Mouse (Mus musculus) mature B cell (primary cell): ENCODE results near the gene Dpp9.

Experiments used
- in situ Hi-C: fragments of 300-500 bp; cut with MboI; formaldehyde crosslinking; loops from 2 replicates; pipeline ENCODE4 v1.14.3; 2019

Gene Dpp9

DNA sequence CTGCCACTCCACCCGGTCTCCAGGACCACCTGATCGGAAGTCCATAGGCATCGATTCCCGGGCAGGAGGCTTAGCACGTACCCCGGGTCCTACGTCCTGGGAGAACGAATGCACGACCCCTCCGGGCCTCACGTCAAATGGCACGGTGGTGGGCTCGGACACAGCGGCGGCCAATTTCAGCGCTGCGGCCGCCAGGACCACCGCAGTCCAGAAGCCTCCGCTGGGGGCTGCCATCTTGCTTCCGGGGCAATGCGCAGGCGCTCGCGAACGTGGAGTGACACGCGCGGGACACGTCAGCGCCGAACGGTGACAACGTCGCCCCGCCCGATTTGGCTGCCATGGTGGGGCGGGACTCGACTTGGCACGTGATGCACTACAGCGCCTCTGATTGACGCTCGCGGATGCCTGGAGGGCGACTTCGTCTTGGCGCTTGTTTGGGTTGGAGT, 35.0 kb downstream of the Dpp9 start, which contains the start of gene Mydgf:
Gene Mydgf (minus strand): TSS at position 263 of the 446 bp plus-strand sequence.
- in situ Hi-C loops, result no loop called here

DNA sequence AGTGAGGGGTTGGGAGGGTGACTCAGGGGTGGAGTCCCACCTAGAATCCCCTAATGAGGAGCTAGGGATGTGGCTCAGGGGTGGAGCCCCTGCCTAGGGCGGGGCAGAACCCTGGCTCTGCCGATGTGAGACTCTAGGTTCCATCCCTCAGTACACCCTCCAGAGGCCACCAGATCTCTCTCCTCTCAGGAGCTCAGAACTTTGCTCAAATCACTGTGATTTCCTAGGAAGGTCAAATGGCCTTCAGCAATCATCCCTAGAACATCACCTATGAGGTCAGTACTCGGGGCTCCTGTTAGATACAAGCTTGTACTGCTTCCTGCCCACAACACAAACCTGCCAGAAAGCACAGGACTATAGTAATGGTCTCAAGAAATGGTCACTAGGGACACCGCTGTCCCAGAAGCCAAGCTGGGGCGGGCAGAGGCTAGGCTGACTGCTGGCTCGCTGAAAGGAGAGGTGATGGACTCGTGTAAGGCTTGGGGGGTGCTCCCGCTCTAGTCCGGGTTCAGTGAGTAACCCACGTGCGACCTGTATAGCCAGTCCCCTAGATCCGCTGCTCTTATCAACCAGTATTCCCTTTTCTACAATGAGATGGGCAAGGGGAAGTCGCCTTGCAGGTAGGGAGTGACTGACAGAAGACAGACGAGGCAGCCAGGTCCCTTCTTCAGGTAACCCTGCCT, 35.6 kb downstream of the Dpp9 start:
- in situ Hi-C loops, result no loop called here

DNA sequence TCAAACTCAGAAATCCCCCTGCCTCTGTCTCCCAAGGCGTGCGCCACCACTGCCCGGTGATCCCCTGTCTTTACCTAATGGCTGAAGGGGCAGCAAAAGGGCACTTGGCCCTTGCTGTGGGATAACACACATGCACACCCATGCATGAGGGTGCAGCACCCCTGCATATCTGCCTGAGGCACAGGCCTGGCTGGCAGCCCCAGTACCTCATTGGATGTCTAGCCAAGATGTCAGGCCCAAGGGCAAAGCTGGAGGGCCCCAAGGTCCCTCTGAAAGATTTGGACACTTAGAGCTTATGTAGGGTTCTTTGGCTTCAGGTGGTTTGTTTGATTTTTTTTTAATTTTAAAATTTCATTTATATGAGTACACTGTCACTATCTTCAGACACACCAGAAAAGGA, 43.3 kb downstream of the Dpp9 start:
- in situ Hi-C loops, result no loop called here

DNA sequence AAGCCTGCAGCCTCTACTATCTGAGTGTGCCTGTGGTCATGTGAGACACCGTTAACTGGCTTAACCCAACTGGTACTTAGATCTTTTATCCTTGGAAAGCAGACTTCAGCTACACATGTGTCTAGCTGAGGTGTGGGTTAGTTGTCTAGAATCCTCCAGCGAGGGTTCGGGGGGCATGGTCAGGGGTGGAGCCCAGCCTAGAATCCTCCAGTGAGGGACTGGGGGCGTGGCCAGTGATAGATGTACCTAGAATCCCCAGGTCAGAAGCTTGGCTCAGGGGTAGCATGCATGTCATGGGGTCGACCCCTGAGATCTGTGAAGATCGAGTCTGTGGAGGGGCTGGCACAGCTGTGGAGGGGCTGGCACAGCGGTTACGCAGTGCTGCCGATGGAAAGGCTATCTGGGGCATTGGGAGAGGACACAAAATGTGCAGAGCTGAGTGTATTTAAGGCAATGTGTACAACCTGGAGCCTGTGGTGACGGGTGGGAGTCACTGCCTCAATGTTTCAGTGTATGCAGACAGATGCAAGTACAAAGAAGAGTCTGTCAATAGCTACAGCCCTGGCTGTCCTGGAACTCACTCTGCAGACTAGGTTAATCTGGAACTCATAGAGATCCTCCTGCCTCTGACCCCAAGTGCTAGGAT, 45.2 kb downstream of the Dpp9 start:
- in situ Hi-C loops, result no loop called here

DNA sequence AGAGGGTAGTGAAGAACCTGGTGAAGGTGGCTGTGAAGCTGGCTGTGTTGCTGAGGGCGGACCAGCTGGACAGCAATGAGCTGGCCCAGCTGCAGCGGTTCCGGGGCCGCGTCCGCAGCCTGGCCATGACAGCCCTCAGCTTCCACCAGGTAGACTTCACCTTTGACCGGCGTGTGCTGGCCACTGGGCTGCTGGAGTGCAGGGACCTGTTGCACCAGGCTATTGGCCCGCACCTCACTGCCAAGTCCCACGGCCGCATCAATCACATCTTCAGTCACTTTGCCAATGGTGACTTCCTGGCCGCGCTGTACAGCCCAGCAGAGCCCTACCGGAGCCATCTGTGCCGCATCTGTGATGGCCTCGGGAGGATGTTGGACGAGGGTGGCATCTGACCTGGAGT, 46.8 kb downstream of the Dpp9 start:
- in situ Hi-C loops, result no loop called here

DNA sequence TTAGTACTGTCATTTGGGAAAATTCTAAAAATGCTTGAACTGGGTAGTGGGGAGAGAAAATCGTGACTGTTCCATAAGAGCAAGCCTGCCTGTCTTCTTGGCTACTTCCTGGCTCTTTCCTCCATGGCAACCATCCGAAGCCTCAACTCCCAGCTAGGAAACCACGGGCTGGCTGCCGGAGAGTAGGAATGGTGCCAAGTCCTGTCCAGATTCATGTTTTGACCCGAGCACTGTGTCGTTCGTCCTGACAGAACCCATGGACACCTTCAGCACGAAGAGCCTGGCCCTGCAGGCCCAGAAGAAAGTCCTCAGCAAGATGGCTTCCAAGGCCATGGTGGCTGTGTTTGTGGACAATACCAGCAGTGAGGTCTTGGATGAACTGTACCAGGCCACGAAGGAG, 47.2 kb downstream of the Dpp9 start:
- in situ Hi-C loops, result no loop called here

DNA sequence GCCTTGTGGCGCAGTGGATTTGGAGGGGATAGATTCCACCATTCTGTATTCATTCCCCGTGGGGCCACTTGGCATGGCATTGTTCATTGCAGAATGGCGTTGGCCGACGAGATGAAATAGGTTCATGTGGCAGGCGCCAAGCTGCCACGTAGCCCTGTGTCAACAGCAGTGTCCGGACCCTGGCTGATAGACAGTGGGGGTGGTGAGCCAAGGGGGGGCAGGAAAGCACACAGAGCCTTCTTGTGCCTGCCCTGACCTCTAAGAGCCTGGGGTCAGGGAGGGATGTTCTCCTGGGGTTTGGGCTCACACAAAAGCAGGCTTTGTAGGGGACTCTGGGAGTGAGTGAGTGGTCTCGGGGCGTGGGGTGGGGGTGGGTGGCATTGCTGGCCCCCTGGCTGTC, 48.1 kb downstream of the Dpp9 start:
- in situ Hi-C loops, result no loop called here

DNA sequence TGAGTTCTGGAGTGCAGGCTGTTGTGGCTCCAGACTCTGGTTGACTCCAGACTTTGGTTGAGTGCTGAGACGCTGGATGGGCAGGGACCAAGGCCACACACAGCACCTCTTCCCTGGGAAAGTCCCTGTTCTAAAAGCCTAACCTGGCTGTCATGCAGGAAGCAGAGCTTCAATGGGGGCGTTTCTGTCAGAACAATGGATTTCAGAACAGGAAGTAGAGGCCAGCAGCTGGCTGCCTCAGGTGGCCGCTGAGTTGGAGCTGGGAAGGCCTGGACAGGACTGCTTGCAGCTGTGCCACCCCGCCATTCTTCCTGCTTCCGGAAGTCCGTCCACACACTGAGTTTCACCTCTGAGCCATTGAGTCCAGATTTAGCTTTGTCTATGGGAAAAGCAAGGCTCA, 48.9 kb downstream of the Dpp9 start:
- in situ Hi-C loops, result no loop called here

DNA sequence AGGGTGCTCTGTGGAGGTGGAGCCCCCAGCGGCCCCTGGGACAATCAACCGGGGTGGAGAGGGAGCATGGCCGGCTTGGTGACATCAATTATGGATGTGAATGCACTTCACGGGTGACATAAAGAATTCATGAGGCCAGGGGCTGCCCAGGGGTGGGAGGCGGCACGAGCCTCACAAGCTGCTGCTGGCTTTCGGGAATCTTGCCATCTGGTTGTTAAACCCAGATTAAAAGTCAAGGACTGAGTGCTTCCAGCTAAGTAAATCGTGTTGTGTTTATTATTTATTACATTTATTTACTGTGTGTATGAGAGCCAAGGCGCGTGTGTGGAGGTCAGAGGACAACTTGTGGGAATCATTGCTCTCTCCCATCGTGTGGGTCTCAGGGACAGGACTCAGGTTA, 53.0 kb downstream of the Dpp9 start:
- in situ Hi-C loops, result no loop called here

DNA sequence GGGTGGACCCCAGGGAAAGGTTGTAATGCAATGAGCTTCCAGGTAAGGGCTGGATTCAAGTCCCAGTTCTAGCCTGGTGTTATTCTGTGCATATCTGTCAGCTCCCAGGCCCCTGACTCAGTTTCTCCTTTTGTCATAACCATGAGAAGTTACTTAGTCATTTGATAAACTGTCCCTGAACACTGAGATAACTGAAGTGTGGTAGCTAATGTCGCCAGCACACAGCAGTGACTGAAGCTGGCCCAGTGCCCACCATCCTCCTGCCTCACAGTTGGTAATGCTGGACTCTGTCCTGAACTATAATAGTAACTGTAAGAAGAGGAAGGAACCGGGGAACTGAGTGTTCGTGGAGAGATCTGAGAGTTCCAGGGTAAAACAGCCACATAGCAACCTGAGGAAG, 54.2 kb downstream of the Dpp9 start:
- in situ Hi-C loops, result no loop called here

DNA sequence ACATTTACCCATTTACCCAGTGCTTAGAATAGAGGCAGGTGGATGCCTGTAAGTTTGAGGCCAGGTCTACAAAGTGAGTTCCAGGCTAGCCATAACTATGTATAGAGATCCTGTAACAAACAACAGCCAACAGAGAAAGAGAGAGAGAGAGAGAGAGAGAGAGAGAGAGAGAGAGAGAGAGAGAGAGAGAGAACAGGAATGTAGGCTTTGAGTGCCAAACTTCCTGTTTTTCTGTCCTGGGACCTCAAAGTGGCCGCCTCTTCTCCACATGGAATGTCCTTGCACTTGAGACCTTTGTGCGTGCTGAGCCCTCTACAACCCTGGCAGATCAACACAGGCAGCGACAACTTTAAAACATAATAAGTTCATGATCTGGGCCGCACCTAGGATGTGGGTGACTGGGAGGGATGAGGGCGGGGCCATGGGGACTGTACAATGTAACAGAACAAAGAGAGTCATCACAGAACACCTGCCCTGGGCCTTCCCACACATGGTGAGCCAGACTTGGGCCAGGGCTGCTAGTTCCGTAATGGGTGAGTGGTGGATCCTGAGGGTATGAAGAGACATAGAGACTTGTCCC, 55.1 kb downstream of the Dpp9 start:
- in situ Hi-C loops, result no loop called here

DNA sequence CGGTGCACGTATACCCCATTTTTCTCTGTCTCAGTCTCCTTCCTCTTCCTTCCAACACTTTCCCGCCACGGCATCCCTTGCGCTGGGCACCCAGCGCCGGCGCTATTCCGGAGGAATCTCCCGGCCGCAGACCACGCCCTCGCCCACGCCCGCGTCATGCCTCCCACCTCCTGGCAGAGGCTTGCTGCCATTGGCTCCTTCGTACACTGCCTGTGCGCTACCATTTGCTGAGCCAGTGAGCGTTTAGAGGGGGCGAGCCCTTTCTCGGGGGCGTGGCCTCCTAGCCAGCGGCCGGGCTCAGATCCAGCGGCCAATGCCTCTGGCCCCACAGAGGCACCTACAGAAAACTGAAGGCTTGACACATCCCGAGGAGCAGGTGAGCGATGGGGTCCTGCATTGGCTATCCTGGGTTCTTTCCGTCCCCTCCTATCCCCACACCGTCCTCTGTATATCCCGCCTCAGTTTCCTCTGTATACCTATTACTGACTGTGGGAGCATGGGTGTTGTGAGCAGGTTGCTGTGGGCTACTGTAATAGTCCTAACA, 56.4 kb downstream of the Dpp9 start, which contains the start of gene Tnfaip8l1:
Gene Tnfaip8l1 (plus strand): TSS at position 247 of the 544 bp plus-strand sequence.
- in situ Hi-C loops, result no loop called here

DNA sequence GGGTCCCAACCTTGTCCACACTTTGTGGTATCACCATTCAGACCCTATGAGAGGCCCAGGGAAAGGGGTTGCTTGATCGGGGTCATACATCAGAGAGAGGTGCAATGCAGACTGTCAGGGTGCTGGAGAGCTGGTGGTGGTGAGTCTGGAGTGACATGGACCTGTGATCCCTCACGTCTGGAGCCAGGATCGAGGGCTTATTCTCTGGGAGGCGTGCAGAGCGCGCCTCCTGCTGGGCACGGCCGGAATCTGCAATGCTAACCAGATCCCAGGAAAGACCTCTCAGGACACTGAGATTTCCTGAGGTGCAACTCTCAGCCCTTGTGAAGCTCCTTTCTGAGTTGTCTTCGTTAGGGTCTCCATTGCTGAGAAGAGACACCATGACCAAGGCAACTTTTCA, 59.0 kb downstream of the Dpp9 start:
- in situ Hi-C loops, result no loop called here

DNA sequence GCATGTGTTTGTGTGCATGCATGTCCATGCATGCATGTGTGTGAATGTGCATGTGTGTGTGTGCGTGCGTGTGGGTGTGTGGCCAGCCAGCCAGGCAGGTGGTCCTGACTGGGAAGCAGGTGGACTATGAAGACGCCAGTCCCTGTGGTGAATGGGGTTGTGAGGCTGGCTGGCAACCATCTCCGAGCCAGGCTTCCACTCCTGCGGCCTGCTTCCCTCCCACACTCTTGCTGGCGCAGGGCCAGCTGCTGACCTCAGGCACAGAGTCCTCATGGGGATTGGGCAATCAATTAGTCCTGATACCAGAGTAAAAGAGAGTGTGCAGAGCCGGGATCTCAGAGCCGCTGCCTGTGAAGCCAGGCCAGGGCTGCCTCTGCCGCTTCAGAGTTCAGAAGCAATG, 65.1 kb downstream of the Dpp9 start:
- in situ Hi-C loops, result no loop called here

DNA sequence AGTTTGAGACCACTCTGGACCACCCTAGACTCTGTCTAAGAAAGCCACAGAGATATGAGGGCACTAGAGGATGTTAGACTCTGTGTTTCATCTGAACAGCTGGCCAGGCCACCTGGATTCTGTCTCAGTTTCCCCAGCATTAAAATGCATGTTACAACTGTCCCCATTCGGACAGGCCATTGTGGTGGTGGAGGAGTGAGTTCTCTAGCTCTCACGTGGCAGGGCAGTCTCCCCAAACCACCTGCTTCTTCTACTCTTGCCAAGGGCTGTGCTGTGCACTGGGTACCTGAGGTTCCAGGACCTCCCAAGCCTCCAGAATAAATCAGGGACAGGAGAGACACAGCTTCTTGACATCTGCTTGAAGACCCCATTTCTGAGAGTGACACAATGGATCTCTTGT, 68.8 kb downstream of the Dpp9 start:
- in situ Hi-C loops, result no loop called here

DNA sequence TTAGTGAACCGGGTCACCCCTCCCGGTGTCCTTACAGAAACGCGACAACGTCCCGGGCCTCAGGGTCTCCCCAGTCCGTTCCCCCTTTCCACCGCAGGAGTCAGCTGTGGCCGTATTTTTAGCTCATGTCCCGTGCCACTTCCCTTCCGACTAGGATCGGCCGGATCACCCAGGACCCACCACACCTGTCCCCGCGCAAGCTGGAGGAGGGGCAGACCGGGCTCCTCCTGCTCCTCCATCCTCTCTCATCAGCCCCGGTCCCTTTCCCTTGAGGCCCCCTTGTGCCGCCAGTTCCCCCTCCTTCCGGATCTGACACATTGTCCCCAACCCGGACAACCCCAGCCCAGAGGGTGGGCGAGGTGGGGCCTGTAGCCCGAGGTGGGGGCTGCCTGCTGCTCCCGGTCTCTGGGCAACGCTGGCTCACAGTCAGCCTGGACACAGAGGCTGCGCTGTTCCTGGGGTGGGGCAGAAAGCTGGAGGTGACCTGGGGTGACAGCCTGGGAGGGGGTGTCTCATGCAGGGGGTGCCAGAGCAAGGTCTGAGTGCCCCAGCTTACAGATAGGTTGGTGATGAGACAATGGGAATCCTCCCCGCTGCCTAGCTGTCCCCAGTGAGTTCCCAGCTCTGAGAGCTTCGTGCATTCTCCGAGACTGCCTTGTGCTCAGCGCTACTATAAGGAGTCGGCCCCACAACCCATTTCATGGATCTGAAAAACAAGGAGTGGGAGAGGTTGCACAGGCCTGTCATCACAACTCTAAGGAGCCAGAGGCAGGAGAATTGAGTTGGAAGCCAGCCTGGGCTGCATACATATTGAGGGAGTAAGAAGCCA, 69.7 kb downstream of the Dpp9 start:
- in situ Hi-C loops, result no loop called here

DNA sequence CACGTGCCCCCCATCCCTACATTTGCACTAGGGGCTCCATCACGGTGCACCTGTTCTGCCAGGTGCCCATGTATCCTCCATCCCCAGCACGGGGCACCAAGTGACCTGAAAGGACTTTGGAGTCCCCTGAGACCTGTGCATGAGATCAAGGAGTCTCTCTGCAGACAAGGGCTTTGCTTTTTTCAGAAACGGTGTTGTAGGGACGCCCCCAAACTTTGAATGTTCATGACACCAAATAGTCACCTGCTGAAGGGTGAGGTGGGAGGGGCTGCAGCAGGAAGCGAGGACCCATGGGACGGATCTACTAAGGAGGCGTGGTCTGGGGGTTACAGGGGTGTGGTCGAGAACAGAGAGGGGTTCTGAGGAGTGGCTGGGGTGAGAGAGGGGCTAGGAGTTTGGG, 70.4 kb downstream of the Dpp9 start:
- in situ Hi-C loops, result no loop called here

DNA sequence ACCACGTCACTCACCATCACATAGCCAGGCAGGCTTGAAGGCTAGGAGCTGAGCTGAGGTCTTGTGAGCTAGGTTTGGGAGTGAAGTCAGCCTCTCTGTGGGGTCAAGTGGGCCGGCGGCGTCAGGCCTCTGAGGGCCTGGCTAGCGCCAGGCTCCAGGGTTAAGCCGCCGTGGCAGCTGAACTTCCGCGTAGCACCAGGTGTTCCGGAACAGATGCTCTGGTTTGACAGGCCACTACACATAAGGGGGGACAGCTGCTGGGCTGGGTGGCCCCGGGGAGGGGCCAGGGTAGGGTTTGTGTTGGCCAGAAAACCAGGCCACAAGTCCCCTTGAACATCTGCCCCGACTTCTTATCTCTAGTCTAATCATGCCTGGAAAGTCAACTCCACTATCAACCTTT, 71.3 kb downstream of the Dpp9 start:
- in situ Hi-C loops, result no loop called here

DNA sequence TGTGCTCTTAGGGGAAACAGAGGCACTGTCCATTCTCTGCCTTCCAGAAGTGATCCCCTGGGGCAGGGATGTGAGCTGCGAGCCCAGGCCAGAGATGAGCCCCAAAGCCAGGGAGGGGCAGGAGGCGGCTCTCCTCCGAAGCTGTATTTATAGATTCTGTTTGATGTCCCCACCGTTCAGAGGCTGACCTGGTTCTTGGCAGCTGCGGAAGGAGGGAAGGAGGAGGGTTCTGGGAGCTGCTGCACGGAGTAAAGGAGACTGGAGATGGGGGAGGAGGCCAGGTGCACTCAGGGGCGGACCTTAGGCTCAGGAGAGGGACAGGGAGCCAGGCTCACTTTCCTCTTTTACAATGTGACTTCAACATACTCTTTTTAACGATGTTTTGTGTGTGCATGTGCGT, 72.6 kb downstream of the Dpp9 start:
- in situ Hi-C loops, result no loop called here

DNA sequence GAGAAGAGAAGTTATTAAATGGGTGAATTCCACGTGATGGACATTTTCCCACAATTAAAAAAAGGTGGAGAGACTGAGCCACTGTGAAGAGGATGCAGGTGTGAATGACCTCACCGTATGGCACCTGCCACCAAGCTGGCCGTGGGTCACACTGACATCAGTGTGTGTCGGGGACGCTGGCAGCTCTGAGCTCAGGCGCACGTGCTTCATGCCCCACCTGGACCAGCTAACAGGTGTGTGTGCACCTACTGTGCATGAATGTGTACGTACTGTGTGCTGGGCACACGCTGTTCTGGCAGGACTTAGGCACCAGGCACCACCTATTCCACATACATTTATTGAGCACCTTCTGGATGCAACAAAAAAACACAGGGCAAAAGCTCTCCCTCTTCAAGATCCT, 74.2 kb downstream of the Dpp9 start:
- in situ Hi-C loops, result no loop called here

DNA sequence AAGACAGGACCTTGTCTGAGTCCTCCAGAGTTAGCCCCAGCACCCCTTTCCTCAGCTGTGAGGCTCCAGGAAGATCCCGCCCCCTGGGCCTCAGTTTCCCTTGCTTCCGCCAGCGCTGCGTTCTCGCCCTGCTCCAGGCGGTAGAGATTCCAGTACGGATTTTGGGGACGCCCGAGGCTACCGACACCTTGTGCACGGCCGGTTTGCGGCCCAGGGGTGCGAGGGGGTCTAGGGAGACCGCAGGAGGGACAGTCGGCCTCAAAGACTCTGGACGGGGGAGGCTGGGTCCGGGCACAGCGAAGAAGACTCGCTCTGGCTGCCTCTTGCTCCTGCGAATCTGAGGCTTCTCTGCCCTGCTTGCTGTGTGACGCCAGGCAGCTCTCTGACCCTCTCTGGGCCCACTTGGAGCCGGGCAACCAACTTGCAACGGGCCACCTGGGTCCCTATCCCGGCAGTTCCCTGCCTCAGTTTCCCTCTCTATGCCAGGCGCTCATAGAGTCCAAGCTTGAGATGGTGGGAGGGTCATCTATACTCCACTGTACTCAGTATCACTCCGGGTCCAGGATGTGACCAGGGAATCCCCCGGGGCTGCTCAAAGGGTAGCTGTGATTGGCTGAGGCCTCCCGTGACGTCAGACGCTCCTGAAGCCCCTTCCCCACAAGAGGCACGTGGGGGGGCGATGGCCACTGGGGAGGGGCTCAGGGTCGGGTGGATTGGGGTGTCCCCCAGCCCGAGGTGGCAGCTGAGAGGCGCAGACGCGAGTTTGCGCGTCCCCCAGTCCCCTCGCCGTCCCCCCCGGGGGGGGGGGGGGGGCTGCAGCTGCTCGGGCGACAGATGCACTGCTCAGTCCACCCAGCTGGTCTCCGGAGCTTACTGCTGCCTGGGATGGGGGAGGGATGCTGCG, 76.8 kb downstream of the Dpp9 start:
- in situ Hi-C loops, result no loop called here
